Mouse (Mus musculus) erythroblast, embryonic 14.5 days (primary cell): ENCODE results near the gene Fga.

Source experiments
- GATA1 ChIP-seq: IDR thresholded peaks from 2 replicates; pipeline ENCODE4 v1.6.1; 2012; ENCODE audit warnings: low read length, inconsistent platforms, mixed read lengths
- TAL1 ChIP-seq: IDR thresholded peaks from 3 replicates; pipeline ENCODE4 v1.6.1; 2012; ENCODE audit warnings: low read length, inconsistent platforms, mixed read lengths

DNA sequence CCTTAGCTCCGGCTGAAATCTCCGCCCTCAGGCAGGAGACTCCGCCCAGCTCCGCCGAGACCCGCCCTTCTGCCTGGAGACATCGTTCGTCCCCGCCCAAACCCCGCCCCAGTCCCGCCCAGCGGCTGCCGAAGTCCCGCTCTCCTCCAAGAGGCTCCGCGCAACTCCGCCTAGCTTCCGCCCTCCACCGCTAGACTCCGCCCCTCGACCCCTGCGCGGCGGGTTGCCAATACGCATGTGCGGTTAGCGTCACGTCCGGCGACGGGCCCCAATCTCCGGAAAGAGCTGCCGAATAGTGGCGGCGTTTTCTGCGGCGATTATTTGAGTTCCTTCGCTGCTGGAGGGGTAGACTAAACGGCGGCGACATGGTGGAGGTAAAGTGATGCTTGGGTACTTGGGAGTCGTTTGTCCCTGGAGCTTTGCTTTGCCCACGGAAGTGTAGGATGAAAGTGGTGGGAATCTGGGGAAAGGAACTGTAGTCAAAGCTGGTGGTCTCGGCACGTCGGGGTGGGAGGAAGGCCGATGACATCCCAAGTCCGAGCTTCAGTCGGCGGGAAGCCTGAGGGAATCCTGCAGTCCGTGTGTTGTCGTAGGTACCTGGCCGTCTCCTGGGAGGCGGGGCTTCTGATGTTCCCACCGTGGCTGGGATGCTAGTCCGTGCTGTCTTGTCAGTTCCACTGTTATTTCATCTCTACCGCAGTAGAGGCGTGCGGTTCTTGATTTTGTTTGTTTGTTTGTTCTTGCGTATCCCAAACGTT, 29.6 kb downstream of the Fga start, which contains the start of gene Plrg1:
- TF ChIP-seq TAL1 (no peak), GATA1 (no peak)
